Mouse (Mus musculus) adrenal gland, adult 2 months (tissue): ENCODE results near the gene Entpd7. TPM values are rescaled to one million over a fixed set of nuclear protein-coding genes. Genes with fewer than 3 reads are reported as not detected.

Source experiments
- DNase-seq: peaks from one replicate; pipeline ENCODE4 v3.0.0; 2021
- long read RNA-seq: library from polyadenylated mRNA; stranded (forward); transcript quantifications from one replicate; pipeline ENCODE4 v2.0.0, GENCODE M21; 2021
- polyA plus RNA-seq: library from polyadenylated mRNA; depleted of rRNA; stranded (reverse); fragments of >200 nt; gene quantifications from 2 replicates; pipeline ENCODE4 v1.2.3, GENCODE M21; 2012; rRNA removed
- total RNA-seq, 2 experiments: library from RNA; stranded (reverse); gene quantifications; 2 replicates each; pipeline ENCODE4 v1.2.3; 2021

Entpd7 gene
- total RNA-seq (10 to 100 TPM; 16.3 to 20.0 TPM), polyA plus RNA-seq (3.6 and 4.0 TPM in 2 replicates)
- long read RNA-seq, full-length matches to known transcripts = 1 of 2 reads
- long read RNA-seq, partial matches to known transcripts = 0 of 2 reads
- long read RNA-seq, other reads (novel, unspliced or antisense) = 1 of 2 reads

GRCm38 (mm10) chr19:43689419-43690246 lies at the start of gene Entpd7:
Entpd7 (plus strand) TSS chr19:43689672.
- DNase-seq = peak; percentile 99

- DNase-seq = no peak
Measured at GRCm38 (mm10) chr19:43641833-43642232, 47.6 kb upstream of the Entpd7 start.

DNA sequence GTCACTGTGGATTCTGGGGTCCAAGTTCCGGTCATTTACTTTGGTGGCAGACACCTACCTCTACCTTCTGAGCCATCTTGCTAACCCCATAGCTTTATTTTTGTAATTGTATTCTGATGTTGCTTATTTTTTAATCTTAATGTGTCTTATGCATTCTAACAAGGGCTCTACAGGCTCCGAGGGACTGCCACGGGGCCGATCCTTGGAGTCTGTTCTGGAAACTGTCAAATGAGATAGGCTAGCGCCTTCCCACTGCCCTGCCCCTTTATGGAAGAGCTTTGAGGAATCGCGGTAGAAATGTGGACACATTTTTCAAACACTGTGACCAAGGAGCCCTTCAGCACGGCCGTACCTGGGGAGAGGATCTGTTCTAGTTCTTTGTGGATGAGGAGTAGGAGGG lies 46.6 kb upstream of the Entpd7 start:
- no peak for DNase-seq

DNA sequence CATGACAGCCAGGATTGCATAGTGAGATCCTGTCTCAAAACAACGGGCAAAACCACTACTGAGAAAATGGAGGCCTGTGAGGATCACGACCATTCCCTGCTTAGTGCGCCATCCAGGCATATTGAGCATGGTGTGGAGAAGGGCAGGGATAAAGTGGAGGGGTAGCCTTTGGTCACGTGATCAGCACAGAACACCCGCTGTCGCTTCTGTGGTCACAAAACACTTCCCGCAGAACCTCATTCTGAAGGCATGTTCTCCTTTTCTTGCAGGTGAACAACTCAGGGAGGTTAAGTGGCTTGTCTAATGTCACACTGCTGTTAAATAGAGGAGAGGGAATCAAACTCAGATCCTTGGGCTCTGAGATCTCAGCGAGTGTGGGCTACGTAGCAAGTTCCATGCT lies 44.0 kb upstream of the Entpd7 start:
- DNase-seq = no peak

- no peak for DNase-seq
Measured at GRCm38 (mm10) chr19:43646852-43647251, 42.6 kb upstream of the Entpd7 start.

DNA sequence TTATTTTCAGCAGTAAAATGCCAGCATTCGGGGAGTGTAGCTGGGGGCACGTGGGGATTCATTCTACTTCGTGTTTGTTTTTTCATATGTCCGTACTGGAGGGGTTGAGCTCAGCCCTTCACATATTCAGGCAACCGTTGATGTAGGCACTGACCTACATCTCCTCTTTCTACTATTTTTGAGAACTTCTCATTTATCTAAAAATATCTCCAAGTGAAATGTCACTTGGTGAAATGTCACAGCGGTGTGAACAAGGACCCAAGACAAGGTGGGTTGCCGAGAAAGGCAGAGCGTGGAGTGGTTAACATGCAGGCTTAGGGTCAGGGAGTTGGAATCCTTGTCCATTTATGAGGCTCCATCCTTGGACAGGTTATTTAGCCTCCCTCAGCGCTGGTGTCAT lies 42.2 kb upstream of the Entpd7 start:
- DNase-seq = no peak

DNA sequence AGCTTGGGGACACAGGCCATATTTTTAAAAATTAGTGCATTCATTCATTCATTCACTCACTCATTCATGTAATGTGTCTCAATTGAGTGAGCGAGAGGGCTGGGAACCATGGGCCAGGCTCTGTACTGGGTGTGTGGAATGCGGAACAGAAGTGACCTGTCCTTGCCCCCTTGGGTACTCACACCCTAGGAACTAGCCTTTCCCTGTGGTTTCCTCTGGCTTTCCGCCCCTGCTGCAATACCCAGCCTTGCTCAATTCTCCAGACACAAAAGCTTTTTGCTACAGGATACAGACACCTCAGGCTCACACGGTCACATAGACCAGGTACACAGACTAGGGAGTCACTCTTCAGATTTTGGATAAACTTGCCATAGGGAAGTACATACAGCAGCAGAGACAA lies 41.1 kb upstream of the Entpd7 start:
- DNase-seq = peak; percentile 37

DNA sequence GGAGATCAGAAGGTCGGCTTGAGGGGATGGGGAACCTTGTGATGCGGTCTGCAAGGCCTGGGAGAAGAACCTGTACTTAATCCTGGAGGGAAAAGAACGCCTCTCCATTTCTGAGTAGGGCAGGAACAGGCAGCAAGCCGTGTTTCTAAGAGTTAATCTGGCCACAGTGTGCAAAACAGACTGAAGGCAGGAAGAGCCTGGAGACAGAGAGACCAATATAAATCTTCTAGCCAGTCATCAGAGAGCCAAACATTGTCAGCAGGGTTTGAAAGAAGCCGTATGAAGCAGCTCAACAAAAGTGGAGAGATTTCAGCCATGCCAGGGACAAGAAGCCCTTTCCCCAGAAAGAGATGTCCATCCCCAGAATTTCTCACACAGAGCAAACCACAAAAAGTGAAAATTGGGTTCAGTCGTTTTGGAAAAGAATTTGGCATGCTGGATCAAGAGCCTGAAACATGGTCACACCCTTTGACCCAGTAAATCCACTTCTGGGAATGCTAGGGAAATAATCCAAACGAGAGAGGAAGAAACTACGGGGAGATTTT lies 38.2 kb upstream of the Entpd7 start:
- DNase-seq = no peak

DNA sequence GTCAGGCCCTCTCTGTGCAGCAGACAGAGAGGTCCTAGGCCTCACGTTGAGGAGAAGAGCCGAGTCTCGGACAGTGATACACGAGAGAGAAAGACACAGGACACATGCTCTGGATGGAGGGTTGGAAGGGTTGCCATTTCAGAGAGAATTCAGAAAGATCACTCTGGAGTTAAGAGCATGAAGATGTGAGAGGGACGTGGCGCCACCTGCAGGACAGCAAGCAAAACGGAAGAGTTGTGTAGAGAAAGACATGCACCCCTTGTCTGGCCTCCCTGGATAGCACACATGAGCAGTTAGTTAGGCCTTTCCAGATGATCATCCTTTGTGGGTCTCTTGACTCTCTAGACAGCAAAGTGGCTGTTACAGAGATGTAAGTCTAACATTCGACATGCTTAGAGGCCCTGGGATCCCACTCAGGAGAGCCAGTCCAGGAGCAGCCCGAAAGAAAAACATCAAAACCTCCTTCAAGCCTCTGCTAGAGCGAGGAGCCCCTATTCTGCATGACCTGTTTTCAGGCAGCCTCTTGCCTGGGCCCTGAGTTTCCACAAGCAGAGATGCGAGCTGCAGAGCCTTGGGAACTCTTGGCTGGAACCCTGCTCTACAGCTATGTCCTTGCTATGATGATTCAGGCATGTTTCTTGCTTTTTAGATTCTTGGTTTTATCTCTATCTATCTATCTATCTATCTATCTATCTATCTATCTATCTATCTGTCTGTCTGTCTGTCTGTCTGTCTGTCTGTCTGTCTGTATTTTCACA lies 33.6 kb upstream of the Entpd7 start:
- no peak for DNase-seq

DNA sequence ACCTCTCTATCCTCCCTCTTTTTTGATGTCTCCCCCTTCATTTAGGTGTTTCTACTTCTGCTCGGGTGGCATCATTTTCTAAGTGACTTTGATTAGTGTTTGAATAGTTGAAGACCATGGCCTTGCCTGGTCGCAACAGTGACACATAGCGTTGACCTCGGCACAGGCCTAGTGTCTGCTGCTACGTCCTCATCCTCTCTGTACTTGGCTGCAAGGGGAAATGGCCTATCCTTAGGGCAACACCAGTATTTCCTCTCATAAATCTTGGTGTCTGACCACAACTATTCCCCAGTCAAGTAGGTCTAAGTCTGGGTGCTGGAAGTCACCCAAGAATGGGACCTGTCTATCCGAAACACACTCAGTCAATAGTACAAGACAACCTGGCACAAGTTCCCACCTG lies 29.8 kb upstream of the Entpd7 start:
- DNase-seq = peak; percentile 53

- no peak for DNase-seq
Measured at GRCm38 (mm10) chr19:43660774-43661173, 28.7 kb upstream of the Entpd7 start.

- DNase-seq = no peak
Measured at GRCm38 (mm10) chr19:43662176-43662967, 27.1 kb upstream of the Entpd7 start.

GRCm38 (mm10) chr19:43663471-43663870 lies 26.0 kb upstream of the Entpd7 start:
- no peak for DNase-seq

- DNase-seq = no peak
Measured at GRCm38 (mm10) chr19:43665441-43666048, 23.9 kb upstream of the Entpd7 start.

DNA sequence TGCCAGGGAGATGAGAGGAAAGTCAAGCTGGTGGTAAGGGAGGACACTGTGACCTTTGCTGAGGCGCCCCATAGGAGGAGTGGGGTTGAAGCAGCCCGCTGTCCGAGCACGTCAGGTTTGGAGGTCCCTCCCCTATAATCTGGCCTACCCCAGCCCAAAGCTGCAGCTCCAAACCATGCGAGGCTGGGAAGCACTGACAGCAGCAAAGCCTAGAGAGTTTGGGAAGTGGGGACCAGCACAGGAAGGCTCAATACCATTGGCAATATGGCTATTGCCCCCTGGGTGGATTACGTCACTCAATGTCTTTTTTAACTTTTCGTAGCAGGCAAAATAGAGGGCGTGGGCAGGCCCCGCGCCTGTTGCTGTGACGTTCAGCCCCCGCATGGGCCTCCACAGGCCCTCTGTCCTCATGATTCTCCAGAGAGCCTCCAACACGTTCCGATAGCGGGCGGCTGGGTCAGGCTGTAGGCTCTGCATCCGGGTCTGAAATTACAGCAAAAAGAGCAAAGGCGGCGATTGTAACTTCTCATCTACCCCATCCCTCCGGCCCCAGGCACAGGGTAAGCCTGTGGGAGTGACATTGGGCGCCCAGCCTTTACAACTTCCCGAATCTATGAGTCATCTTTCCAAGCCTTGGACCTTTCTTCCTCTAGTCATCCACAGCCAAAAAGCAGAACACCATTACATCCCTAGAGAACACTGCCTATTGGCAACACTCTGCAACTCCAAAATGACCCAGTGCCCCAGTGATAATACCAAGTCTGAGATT lies 22.6 kb upstream of the Entpd7 start:
- peak; percentile 81 for DNase-seq

DNA sequence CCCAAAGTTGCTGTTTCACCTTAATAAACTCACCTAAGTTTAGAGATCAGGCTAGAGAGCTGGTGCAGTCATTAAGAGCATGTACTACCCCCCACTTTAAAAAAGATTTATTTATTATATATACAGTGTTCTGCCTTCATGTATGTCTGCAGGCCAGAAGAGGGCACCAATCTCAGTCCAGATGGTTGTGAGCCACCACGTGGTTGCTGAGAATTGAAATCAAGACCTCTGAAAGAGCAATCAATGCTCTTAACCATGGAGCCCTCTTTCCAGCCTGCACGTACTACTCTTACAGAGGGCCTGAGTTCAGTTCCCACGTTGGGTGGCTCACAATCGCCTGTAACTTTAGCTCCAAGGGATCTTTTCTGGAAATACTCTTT lies 22.1 kb upstream of the Entpd7 start:
- DNase-seq = no peak

GRCm38 (mm10) chr19:43669136-43669759 lies 20.2 kb upstream of the Entpd7 start:
- DNase-seq = peak; percentile 77

GRCm38 (mm10) chr19:43671054-43671453 lies 18.4 kb upstream of the Entpd7 start:
- DNase-seq = peak; percentile 75

- DNase-seq = peak; percentile 50
Measured at GRCm38 (mm10) chr19:43673513-43674315, 15.8 kb upstream of the Entpd7 start.
